Mouse (Mus musculus): ENCODE results near the gene Wipi1. TPM values are rescaled to one million over a fixed set of nuclear protein-coding genes. Genes with fewer than 3 reads are reported as not detected.

Gene Wipi1
- polyA plus RNA-seq, 1 experiment from 2014 or later: 42.0 TPM

DNA sequence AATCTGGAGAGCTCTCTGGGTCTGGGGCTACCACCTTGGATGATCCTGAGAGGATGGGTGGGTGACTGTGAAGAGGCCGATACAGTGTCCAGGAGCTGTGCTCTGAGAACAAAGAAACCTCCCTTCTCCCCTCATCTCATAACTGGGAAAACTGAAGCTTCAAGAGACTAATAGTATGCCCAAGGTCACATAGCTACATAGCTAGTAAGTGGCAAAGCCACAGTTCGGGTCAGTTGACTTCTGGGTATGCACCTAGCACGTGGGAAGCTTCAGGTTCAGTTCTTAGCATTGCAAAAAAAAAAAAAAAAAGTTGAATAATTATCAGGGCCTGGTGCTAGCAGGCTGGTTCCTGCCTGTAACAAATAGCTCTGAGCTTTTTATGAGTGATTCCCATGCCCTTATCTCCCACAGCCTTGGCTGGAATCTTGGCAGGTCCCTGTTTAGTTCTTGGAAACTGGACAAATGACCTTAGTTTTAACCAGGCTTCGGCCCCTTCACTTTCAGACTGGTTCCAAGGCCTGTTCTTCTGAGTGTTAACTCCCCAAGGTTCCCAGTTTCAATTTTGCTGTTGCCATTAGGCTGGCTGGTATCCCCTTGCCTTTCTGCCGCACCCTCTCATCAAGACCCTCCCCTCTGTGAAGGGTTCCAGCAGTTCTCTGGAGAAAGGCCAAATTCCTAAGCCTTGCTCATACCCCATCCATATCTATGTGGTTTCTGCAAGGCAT, 29.9 kb upstream of the Wipi1 start:
- Histone ChIP-seq H3K27ac (peak overlapping the region; percentile 63), H3K9me3 (replicated peaks; ENCODE audit: low read length) (no peaks in the 10 kb centered on the region), H3K4me3 (replicated peaks; ENCODE audit: low read depth, low read length) (no peak overlapping the region), H3K36me3 (ENCODE audit: insufficient read depth, low read length) (no peaks in the 10 kb centered on the region), H3K4me2 (ENCODE audit: low read length) (no peak overlapping the region), H3K9ac (ENCODE audit: low read depth, low read length) (no peak overlapping the region), H3K27me3 (ENCODE audit: insufficient read depth, low read length) (no peaks in the 10 kb centered on the region), H3K4me1 (replicated peaks; ENCODE audit: insufficient read depth, low read length) (no peaks in the 10 kb centered on the region)
- DNase-seq (ENCODE audit: low spot score) (no peak), ATAC-seq (replicated peaks; ENCODE audit: low FRiP score, low read depth) (no peak; the same call in 1 of the 2 replicates)
- TF ChIP-seq CTCF (IDR thresholded peaks at IDR 0.05; ENCODE audit: low read depth): no peak
- WGBS: 61% methylated on average over 5 of the region's 5 CpGs

DNA sequence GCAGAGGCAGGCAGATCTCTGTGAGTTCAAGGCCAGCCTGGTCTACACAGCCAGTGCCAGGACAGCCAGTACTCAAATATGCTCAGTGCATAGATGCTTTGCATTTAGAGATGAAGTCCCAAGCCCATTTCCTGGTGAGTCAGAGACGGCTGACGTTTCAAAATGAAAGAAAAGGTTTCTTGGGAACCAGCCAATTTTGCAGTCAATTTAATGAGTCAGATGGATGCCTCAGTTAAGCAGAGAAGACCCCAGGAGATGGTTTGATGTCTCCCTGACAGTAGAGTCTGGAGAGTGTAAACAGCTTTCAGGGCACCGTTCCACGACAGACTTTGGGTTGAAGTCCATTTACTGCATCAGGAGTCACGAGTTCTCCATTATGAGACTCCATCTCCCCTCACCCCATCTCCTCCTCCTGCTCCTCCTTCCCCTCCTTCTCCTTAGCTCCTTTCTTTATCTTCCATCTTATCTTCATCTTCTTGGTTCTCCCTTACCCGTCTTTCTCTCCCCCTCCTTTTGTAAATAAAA, 24.2 kb upstream of the Wipi1 start:
- no peaks in the 10 kb centered on the region for H3K27me3 ChIP-seq (ENCODE audit: insufficient read depth, low read length)
- H3K4me2 ChIP-seq (ENCODE audit: low read length): no peak overlapping the region
- WGBS: 51% methylated on average over 6 of the region's 6 CpGs
- H3K9me3 ChIP-seq (replicated peaks; ENCODE audit: low read length): no peaks in the 10 kb centered on the region
- H3K9ac ChIP-seq (ENCODE audit: low read depth, low read length): no peak overlapping the region
- TF ChIP-seq CTCF (IDR thresholded peaks at IDR 0.05; ENCODE audit: low read depth): no peak
- no peaks in the 10 kb centered on the region for H3K4me1 ChIP-seq (replicated peaks; ENCODE audit: insufficient read depth, low read length)
- no peak overlapping the region for H3K4me3 ChIP-seq (replicated peaks; ENCODE audit: low read depth, low read length)
- DNase-seq (ENCODE audit: low spot score): no peak
- H3K36me3 ChIP-seq (ENCODE audit: insufficient read depth, low read length): no peaks in the 10 kb centered on the region
- no peak overlapping the region for H3K27ac ChIP-seq
- ATAC-seq (replicated peaks; ENCODE audit: low FRiP score, low read depth): no peak; the same call in 1 of the 2 replicates

DNA sequence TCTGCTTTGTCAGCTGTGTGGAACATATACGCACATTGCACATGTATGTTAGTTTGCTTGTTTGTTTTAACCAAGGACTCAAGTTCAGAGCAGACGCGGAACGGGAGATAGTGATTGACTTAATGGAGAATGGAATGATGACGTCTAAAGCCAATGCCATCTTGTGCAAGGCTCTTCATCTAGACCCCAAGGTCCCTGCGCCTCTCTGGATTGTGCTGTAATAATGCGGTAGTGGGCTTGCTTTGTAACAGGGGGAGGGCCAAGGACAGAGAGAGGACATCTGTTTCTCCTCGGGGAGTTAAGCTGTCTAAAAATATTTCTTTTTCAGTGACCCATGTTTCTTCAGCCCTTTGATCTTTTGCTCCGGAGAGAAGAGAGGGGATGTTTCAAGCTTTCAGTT, 23.2 kb upstream of the Wipi1 start:
- Histone ChIP-seq H3K27me3 (ENCODE audit: insufficient read depth, low read length) (no peaks in the 10 kb centered on the region), H3K4me3 (replicated peaks; ENCODE audit: low read depth, low read length) (no peak overlapping the region), H3K9me3 (replicated peaks; ENCODE audit: low read length) (no peaks in the 10 kb centered on the region), H3K9ac (ENCODE audit: low read depth, low read length) (no peak overlapping the region), H3K36me3 (ENCODE audit: insufficient read depth, low read length) (no peaks in the 10 kb centered on the region), H3K4me2 (ENCODE audit: low read length) (no peak overlapping the region), H3K4me1 (replicated peaks; ENCODE audit: insufficient read depth, low read length) (no peaks in the 10 kb centered on the region), H3K27ac (no peak overlapping the region)
- WGBS: 47% methylated on average over 9 of the region's 9 CpGs
- no peak for TF ChIP-seq CTCF (IDR thresholded peaks at IDR 0.05; ENCODE audit: low read depth)
- DNase-seq (ENCODE audit: low spot score) (peak; percentile 67), ATAC-seq (replicated peaks; ENCODE audit: low FRiP score, low read depth) (no peak)

DNA sequence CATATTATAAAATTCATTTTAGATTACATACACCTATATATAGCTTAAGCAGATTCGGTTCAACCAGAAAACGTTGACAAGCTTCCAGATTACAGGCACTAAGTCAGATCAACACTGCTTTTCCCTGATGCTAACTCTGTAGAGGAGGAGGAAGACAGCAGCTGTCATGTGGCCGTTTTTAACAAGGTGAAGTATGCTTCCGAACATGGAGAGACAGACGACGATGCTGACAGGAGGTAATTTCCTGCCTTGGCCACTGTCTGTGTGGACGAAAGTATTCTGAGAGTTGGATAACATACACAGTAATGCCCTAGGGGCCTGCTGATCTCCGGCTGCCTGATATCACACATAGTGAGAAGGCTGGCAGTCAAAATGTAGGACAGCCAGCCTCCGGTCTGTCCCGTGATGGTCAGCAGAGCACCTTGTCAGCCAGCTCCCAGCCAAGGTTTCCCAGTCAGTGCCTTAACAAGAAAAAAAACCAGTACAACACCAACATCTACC, 17.3 kb upstream of the Wipi1 start:
- 38% methylated on average over 10 of the region's 10 CpGs for WGBS

DNA sequence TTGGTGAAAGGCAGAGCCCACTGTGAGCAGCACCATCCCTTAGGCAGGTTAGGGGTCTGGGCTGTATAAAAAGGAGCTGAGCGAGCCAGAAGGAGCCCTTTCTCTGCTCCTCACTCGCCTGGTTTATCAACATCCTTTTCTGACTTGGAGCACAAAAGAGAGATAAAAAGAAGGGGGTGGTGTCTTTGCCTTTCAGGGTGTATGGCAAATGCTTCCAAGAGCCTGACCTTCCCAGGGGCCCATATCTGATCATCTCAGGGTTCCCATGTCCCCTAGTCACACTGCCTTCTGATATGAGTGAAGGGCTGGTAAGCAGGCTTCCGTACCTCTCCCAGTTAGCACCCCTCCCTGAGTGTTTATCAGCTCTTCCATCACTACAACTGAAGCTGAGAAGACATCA, 16.3 kb upstream of the Wipi1 start:
- no peak for ATAC-seq (replicated peaks; ENCODE audit: low FRiP score, low read depth)
- no peaks in the 10 kb centered on the region for H3K27me3 ChIP-seq (ENCODE audit: insufficient read depth, low read length)
- no peak overlapping the region for H3K9ac ChIP-seq (ENCODE audit: low read depth, low read length)
- 91% methylated on average over 3 of the region's 3 CpGs for WGBS
- DNase-seq (ENCODE audit: low spot score): no peak
- no peaks in the 10 kb centered on the region for H3K9me3 ChIP-seq (replicated peaks; ENCODE audit: low read length)
- H3K4me2 ChIP-seq (ENCODE audit: low read length): no peak overlapping the region
- TF ChIP-seq CTCF (IDR thresholded peaks at IDR 0.05; ENCODE audit: low read depth): no peak
- H3K27ac ChIP-seq: no peak overlapping the region
- H3K36me3 ChIP-seq (ENCODE audit: insufficient read depth, low read length): no peaks in the 10 kb centered on the region
- H3K4me1 ChIP-seq (replicated peaks; ENCODE audit: insufficient read depth, low read length): 0 out of 2 replicates have a peak, but pooled peaks cover 2% of the 10 kb centered on the region
- H3K4me3 ChIP-seq (replicated peaks; ENCODE audit: low read depth, low read length): no peak overlapping the region

More for the DNA sequence above, 17.3 kb upstream of the Wipi1 start:
- Histone ChIP-seq H3K27ac (no peak overlapping the region), H3K4me1 (replicated peaks; ENCODE audit: insufficient read depth, low read length) (no peaks in the 10 kb centered on the region), H3K27me3 (ENCODE audit: insufficient read depth, low read length) (no peaks in the 10 kb centered on the region), H3K9ac (ENCODE audit: low read depth, low read length) (no peak overlapping the region), H3K4me3 (replicated peaks; ENCODE audit: low read depth, low read length) (no peak overlapping the region), H3K9me3 (replicated peaks; ENCODE audit: low read length) (no peaks in the 10 kb centered on the region), H3K4me2 (ENCODE audit: low read length) (no peak overlapping the region), H3K36me3 (ENCODE audit: insufficient read depth, low read length) (no peaks in the 10 kb centered on the region)
- ATAC-seq (replicated peaks; ENCODE audit: low FRiP score, low read depth) (no peak), DNase-seq (ENCODE audit: low spot score) (no peak)
- no peak for TF ChIP-seq CTCF (IDR thresholded peaks at IDR 0.05; ENCODE audit: low read depth)

DNA sequence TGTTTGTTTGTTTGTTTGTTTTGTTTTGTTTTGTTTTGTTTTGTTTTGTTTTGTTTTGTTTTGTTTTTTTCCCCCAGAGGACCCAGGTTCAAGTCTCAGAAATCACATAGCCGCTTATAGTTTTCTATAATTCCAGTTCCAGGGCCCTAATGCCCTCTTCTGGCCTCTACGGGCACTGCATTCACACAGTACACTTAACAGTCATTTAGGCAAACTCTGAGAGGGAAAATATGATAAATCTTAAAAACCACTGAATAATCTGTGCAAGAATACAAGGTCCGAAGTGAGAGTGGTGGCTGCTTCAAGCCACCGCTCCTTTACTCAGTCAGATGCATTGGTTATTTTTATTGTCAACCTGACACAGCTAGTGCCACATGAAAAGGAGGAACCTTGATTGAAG, 15.9 kb upstream of the Wipi1 start:
- Histone ChIP-seq H3K27ac (no peak overlapping the region), H3K4me1 (replicated peaks; ENCODE audit: insufficient read depth, low read length) (0 out of 2 replicates have a peak, but pooled peaks cover 6% of the 10 kb centered on the region), H3K9me3 (replicated peaks; ENCODE audit: low read length) (no peaks in the 10 kb centered on the region), H3K4me2 (ENCODE audit: low read length) (no peak overlapping the region), H3K4me3 (replicated peaks; ENCODE audit: low read depth, low read length) (no peak overlapping the region), H3K9ac (ENCODE audit: low read depth, low read length) (no peak overlapping the region), H3K27me3 (ENCODE audit: insufficient read depth, low read length) (no peaks in the 10 kb centered on the region), H3K36me3 (ENCODE audit: insufficient read depth, low read length) (no peaks in the 10 kb centered on the region)
- WGBS: 89% methylated on average over 4 of the region's 4 CpGs
- peak; percentile 59 for TF ChIP-seq CTCF (IDR thresholded peaks at IDR 0.05; ENCODE audit: low read depth)
- no peak for ATAC-seq (replicated peaks; ENCODE audit: low FRiP score, low read depth)
- peak; percentile 35 for DNase-seq (ENCODE audit: low spot score)
